Mouse (Mus musculus) bone marrow macrophage, adult 2 months (primary cell): ENCODE data around the gene 1810024B03Rik. TPM values are rescaled to one million over a fixed set of nuclear protein-coding genes. Genes with fewer than 3 reads are reported as not detected.
A peak's percentile ranks its signal among the peaks of the same experiment; 100 is the strongest.

ENCODE experiments used
- H3K27ac ChIP-seq: 2 replicates; pipeline ENCODE4 v1.5.1; 2012; ENCODE audit warnings: low read depth, low read length; ENCODE audit not compliant: insufficient read depth
- H3K4me1 ChIP-seq: 2 replicates; pipeline ENCODE4 v1.6.1; 2012; ENCODE audit warnings: low read length; ENCODE audit not compliant: control insufficient read depth, insufficient read depth
- H3K4me3 ChIP-seq: 2 replicates; pipeline ENCODE4 v1.5.1; 2012; ENCODE audit warnings: mild to moderate bottlenecking, low read length, moderate library complexity; ENCODE audit not compliant: insufficient read depth
- CTCF ChIP-seq: IDR thresholded peaks from 2 replicates; pipeline ENCODE4 v1.5.1; 2012; ENCODE audit warnings: low read depth, mild to moderate bottlenecking, low read length, moderate library complexity
- POLR2A ChIP-seq: IDR thresholded peaks from 2 replicates; pipeline ENCODE4 v1.6.1; 2012; ENCODE audit warnings: mild to moderate bottlenecking, low read depth, low read length, borderline replicate concordance
- polyA plus RNA-seq: library from polyadenylated mRNA; stranded (reverse); fragments of >200 nt; gene quantifications from 2 replicates; pipeline ENCODE4 v1.2.4, GENCODE M21; 2012; ENCODE audit not compliant: missing spikeins, insufficient read depth, insufficient read length

1810024B03Rik gene
- polyA plus RNA-seq, 1 experiment = 1.9 TPM

DNA sequence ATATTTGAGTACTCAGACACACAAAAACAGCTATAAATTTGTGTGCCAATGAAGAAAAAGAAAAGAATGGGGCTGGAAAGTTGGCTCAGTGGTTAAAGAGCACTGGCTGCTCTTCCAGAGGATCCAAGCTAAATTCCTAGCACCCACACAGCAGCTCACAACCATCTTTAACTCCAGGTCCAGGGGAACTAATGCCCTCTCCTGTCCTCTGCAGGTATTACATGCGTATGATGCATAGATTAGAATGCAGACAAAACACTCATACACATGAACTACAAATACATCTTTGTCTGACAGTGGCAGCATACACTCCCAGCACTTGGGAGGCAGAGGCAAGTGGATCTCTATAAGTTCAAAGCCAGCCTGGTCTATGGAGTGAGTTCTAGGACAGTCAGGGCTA, 68.5 kb downstream of the 1810024B03Rik start:
- TF ChIP-seq CTCF (no peak), POLR2A (no peak)
- Histone ChIP-seq H3K4me1 (peaks cover 40% of the 10 kb centered on the region), H3K27ac (no peak overlapping the region), H3K4me3 (no peak overlapping the region)

- Histone ChIP-seq H3K27ac (no peak overlapping the region), H3K4me3 (no peak overlapping the region), H3K4me1 (peaks cover 40% of the 10 kb centered on the region)
- TF ChIP-seq POLR2A (no peak), CTCF (no peak)
Observed at GRCm38 (mm10) chr2:127139094-127139493, 69.0 kb downstream of the 1810024B03Rik start.

DNA sequence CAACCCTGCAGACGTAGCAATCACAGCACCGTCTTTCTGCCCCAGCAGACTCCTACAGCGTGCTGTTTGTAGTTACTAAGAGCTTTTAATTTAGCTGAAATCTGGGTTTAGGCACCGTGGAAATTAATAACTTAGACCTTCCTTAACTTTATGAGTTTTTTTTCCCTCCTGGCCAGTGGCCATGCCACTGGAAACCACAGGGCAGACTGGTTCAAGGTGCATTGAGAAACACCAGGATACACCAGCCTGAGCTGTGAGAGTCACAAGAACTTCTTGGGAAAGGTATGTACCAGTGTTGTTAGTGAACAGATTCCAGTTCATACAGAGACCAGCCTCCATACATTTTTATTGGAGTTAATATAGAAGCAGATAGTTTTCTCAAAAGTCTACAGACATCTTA, 69.6 kb downstream of the 1810024B03Rik start:
- peaks cover 35% of the 10 kb centered on the region for H3K4me1 ChIP-seq
- TF ChIP-seq POLR2A (no peak), CTCF (no peak)
- H3K27ac ChIP-seq = no peak overlapping the region
- H3K4me3 ChIP-seq = no peak overlapping the region

GRCm38 (mm10) chr2:127137838-127138420, 70.2 kb downstream of the 1810024B03Rik start:
- Histone ChIP-seq H3K4me3 (no peak overlapping the region), H3K4me1 (peaks cover 34% of the 10 kb centered on the region), H3K27ac (no peak overlapping the region)
- TF ChIP-seq POLR2A = no peak
- TF ChIP-seq CTCF = no peak

DNA sequence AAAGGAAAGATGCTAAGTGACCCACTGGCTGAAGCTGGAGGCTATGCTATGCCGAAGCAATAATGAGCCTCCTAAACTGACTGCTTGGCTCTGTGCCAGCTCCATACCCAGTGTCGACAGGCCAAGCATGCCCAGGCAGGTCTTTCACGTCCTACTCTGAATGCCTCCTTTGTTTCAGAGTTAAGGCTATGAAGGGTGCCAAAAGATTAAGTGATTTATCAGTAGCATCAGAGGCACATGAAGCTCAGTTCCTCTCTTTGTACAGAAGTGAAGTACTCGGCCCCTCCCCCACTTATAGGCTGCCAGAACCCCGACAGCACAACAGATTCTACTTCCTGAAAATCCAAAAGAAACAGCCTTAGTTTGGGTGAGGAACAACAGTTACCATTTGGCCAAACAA, 71.1 kb downstream of the 1810024B03Rik start:
- Histone ChIP-seq H3K4me1 (peaks cover 39% of the 10 kb centered on the region), H3K27ac (peak overlapping the region; percentile 92), H3K4me3 (0 out of 2 replicates have a peak overlapping the region, but pooled peaks have one; percentile 3)
- TF ChIP-seq POLR2A (no peak), CTCF (no peak)

Other genes starting within 250 kb of the 1810024B03Rik start
- 13.0 and 14.1 TPM in 2 replicates for gene Ap4e1, start 199.6 kb downstream of the 1810024B03Rik start, polyA plus RNA-seq
- gene Blvra, start 137.6 kb downstream of the 1810024B03Rik start, polyA plus RNA-seq = 215 and 227 TPM in 2 replicates
- gene Ncaph, start 74.3 kb downstream of the 1810024B03Rik start, polyA plus RNA-seq = 32.5 and 33.3 TPM in 2 replicates
- gene Itpripl1, start 64.8 kb downstream of the 1810024B03Rik start, polyA plus RNA-seq = 23.8 and 26.6 TPM in 2 replicates
- gene Snrnp200, start 106 bp upstream of the 1810024B03Rik start, polyA plus RNA-seq = 34.6 and 44.1 TPM in 2 replicates
- gene Ciao1, start 39.5 kb upstream of the 1810024B03Rik start, polyA plus RNA-seq = 44.6 and 48.8 TPM in 2 replicates
- gene Tmem127, start 39.6 kb upstream of the 1810024B03Rik start, polyA plus RNA-seq = 41.6 and 46.2 TPM in 2 replicates
- 35.5 and 36.7 TPM in 2 replicates for gene Stard7, start 61.9 kb upstream of the 1810024B03Rik start, polyA plus RNA-seq
- gene Dusp2, start 127.9 kb upstream of the 1810024B03Rik start, polyA plus RNA-seq = 2.0 TPM in 2 replicates
- 0.59 TPM in 1 of 2 replicates, not detected in the other for gene Astl, start 130.4 kb upstream of the 1810024B03Rik start, polyA plus RNA-seq
- 0.13 TPM in 1 of 2 replicates, not detected in the other for gene Adra2b, start 154.9 kb upstream of the 1810024B03Rik start, polyA plus RNA-seq
- not detected in 2 replicates for gene Gpat2, start 216.9 kb upstream of the 1810024B03Rik start, polyA plus RNA-seq
- gene Fahd2a, start 236.3 kb upstream of the 1810024B03Rik start, polyA plus RNA-seq = 11.9 and 16.9 TPM in 2 replicates